18 mouse cellular contexts compared by ENCODE assay signal in the genomic region with DNA sequence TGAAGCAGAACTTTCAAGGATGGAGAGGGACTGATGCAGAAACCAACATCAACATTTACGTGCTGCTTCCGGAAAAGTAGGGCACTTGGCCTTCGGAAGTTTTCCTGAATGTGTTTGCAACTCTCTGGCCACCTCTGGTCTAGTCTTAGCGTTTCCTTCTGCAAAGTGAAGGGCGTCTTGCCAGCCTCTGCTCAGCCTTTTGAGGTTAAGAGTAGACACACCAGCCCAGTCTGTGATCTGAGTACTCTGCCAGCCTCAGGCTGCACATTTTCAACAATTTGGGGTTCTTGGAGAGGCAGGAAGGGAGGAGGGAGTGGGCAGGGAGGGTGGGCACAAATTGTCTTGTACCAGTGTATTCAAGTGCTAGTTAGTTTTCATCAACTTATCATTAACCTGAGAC.
"Had no signal": no experiment of that assay in that cellular context is flagged by ENCODE, and none has a peak within 500 bp of the region (broad histone marks: within the 10 kb centered on the region; RNA-seq: fewer than 3 reads in every experiment).

No protein-coding gene starts in this region.

- H3K36me3 ChIP-seq: lung, embryonic 15.5 days; midbrain, embryonic 13.5 days; midbrain, embryonic 15.5 days; neural tube, embryonic 12.5 days; stomach, embryonic 15.5 days had no signal

- DNase-seq: liver, postnatal 0 days; lung, adult 2 months; lung, postnatal 14 days; lung, postnatal 36 days; right cerebral cortex, postnatal 14 days; thymus, adult 2 months; thymus, postnatal 25 days; thymus, postnatal 4 days had no signal

- H3K4me2 ChIP-seq: lung, embryonic 15.5 days; midbrain, embryonic 11.5 days; midbrain, embryonic 13.5 days; midbrain, embryonic 15.5 days; neural tube, embryonic 12.5 days; stomach, embryonic 15.5 days had no signal

- H3K9me3 ChIP-seq: lung, embryonic 15.5 days; midbrain, embryonic 13.5 days; midbrain, embryonic 15.5 days; neural tube, embryonic 12.5 days; stomach, embryonic 15.5 days had no signal

- ATAC-seq: liver, postnatal 0 days; lung, postnatal 0 days; midbrain, embryonic 13.5 days; midbrain, embryonic 15.5 days had no signal

- H3K4me1 ChIP-seq: megakaryocyte, embryonic 14.5 days; midbrain, embryonic 13.5 days; midbrain, embryonic 15.5 days; neural tube, embryonic 12.5 days; stomach, embryonic 15.5 days had no signal

- H3K27ac ChIP-seq: lung, embryonic 15.5 days; macrophage; midbrain, embryonic 13.5 days; midbrain, embryonic 15.5 days; neural tube, embryonic 12.5 days; stomach, embryonic 15.5 days; stomach, postnatal 0 days had no signal

- H3K4me3 ChIP-seq: lung, embryonic 15.5 days; megakaryocyte, embryonic 14.5 days; midbrain, embryonic 13.5 days; midbrain, embryonic 15.5 days; neural tube, embryonic 12.5 days; stomach, embryonic 15.5 days had no signal

- H3K9ac ChIP-seq: liver, postnatal 0 days; lung, embryonic 15.5 days; midbrain, embryonic 13.5 days; midbrain, embryonic 15.5 days; neural tube, embryonic 12.5 days; stomach, embryonic 15.5 days had no signal

- H3K27me3 ChIP-seq: lung, embryonic 15.5 days; megakaryocyte, embryonic 14.5 days; midbrain, embryonic 13.5 days; midbrain, embryonic 15.5 days; neural tube, embryonic 12.5 days; stomach, embryonic 15.5 days had no signal
